In genomic region chr3:65352278-65353127, GRCm38 (mm10) we compare ENCODE assay signal across 8 mouse cellular contexts. TPM values are rescaled to one million over a fixed set of nuclear protein-coding genes. Genes with fewer than 3 reads are reported as not detected.
DNase-seq lines count a peak whose midpoint lies in the region; ATAC-seq and TF ChIP-seq lines count a peak whose summit lies in the region.

No protein-coding gene starts in this region.

- no peak overlapping the region for H3K4me3 ChIP-seq in heart, embryonic 10.5 days
- no peak overlapping the region for H3K4me3 ChIP-seq in intestine, postnatal 0 days (ENCODE audit: low read depth, low read length)

- H3K9me3 ChIP-seq in heart, embryonic 10.5 days: no peaks in the 10 kb centered on the region
- no peaks in the 10 kb centered on the region for H3K9me3 ChIP-seq in intestine, postnatal 0 days (ENCODE audit: control insufficient read depth)

- DNase-seq in heart, adult 11 months: peak; percentile 86
- DNase-seq in heart, embryonic 10.5 days (ENCODE audit: low spot score): no peak
- DNase-seq in 3T3-L1 (ENCODE audit: low read depth, low spot score): peak; percentile 73
- peak; percentile 38 for DNase-seq in retina, postnatal 1 day
- no peak for DNase-seq in kidney, postnatal 36 days
- no peak for DNase-seq in testis, postnatal 14 days (ENCODE audit: low spot score)

- H3K27me3 ChIP-seq in heart, embryonic 10.5 days (ENCODE audit: insufficient read depth, poor library complexity, severe bottlenecking): no peaks in the 10 kb centered on the region
- H3K27me3 ChIP-seq in intestine, postnatal 0 days (replicated peaks; ENCODE audit: control insufficient read depth, insufficient read depth, low read length): no peaks in the 10 kb centered on the region

- H3K36me3 ChIP-seq in heart, embryonic 10.5 days: no peaks in the 10 kb centered on the region
- no peaks in the 10 kb centered on the region for H3K36me3 ChIP-seq in intestine, postnatal 0 days (ENCODE audit: control insufficient read depth, insufficient read depth)

- no peak overlapping the region for H3K27ac ChIP-seq in heart, embryonic 10.5 days
- H3K27ac ChIP-seq in intestine, postnatal 0 days (ENCODE audit: low read depth, low read length): no peak overlapping the region

- peaks cover 13% of the 10 kb centered on the region; the same call in 1 of the 2 replicates for H3K4me1 ChIP-seq in heart, embryonic 10.5 days
- H3K4me1 ChIP-seq in intestine, postnatal 0 days (replicated peaks; ENCODE audit: control insufficient read depth, insufficient read depth, low read length): no peaks in the 10 kb centered on the region

- H3K9ac ChIP-seq in intestine, postnatal 0 days (ENCODE audit: low read depth, low read length): no peak overlapping the region

- WGBS in heart, embryonic 10.5 days: 47% methylated on average over 4 of the region's 4 CpGs
- WGBS in intestine, postnatal 0 days: 38% methylated on average over 4 of the region's 4 CpGs

- no peak overlapping the region for H3K4me2 ChIP-seq in intestine, postnatal 0 days (replicated peaks; ENCODE audit: low read depth)

- peak; percentile 49 for TF ChIP-seq CTCF in intestine, postnatal 0 days (IDR thresholded peaks at IDR 0.05; ENCODE audit: low read depth)

- ATAC-seq in activated CD4-positive, CD25-positive, alpha-beta regulatory T cell, adult 4 months: peak; percentile 80
- ATAC-seq in intestine, postnatal 0 days: peak; percentile 81

RNA-seq across cellular contexts. Expression of gene Ssr3, which starts 39.9 kb away (rescaled TPM):
- polyA plus RNA-seq in heart, embryonic 10.5 days (2016; fragmentation: Nextera tagmentation; extraction: Ambion mirVana): 243 and 263 TPM in 2 replicates
- 100 to 1,000 TPM; 148 to 155 TPM for polyA plus RNA-seq in activated CD4-positive, CD25-positive, alpha-beta regulatory T cell, adult 4 months (2017; shearing (Covaris generic))
- 144 and 152 TPM in 2 replicates for polyA plus RNA-seq in intestine, postnatal 0 days (2015; fragmentation: Nextera tagmentation; extraction: Ambion mirVana)

Comparison
In these comparisons a context has a peak if more than half of its experiments do, and no peak if none do; other contexts are left out.
1. DNase-seq: peak in heart, adult 11 months (single experiment), 3T3-L1 (single experiment) and retina, postnatal 1 day (single experiment); none in heart, embryonic 10.5 days (single experiment), kidney, postnatal 36 days (0 of 2) and testis, postnatal 14 days (single experiment).